Mouse (Mus musculus) lung, postnatal 0 days (tissue): ENCODE measurements around the gene Uso1. TPM values are rescaled to one million over a fixed set of nuclear protein-coding genes. Genes with fewer than 3 reads are reported as not detected.
A peak's percentile ranks its signal among the peaks of the same experiment; 100 is the strongest.

Source experiments
- ATAC-seq: fragments of 200-750 bp; cut with Nextera tagmentation; 2 replicates; pipeline ENCODE4 v1.8.0; 2017; ENCODE audit warnings: moderate library complexity
- DNase-seq: peaks from one replicate; pipeline ENCODE4 v3.0.0-alpha.2; 2016; ENCODE audit warnings: low spot score
- H3K27ac ChIP-seq: fragments of 300-500 bp; sonication (generic); 2 replicates; pipeline ENCODE4 v1.5.1; 2014; ENCODE audit warnings: antibody characterized with exemption, mild to moderate bottlenecking, low read length, mixed read lengths
- H3K27me3 ChIP-seq: fragments of 300-500 bp; sonication (generic); replicated peaks from 2 replicates; pipeline ENCODE4 v1.6.1; 2014; ENCODE audit warnings: low read length, mixed read lengths; ENCODE audit not compliant: insufficient read depth
- H3K36me3 ChIP-seq: fragments of 300-500 bp; sonication (generic); 2 replicates; pipeline ENCODE4 v1.6.1; 2014; ENCODE audit warnings: low read length, mixed read lengths; ENCODE audit not compliant: insufficient read depth
- H3K4me1 ChIP-seq: fragments of 300-500 bp; sonication (generic); 2 replicates; pipeline ENCODE4 v1.6.1; 2014; ENCODE audit warnings: antibody characterized with exemption, low read depth, low read length, mixed read lengths; ENCODE audit not compliant: insufficient read depth
- H3K4me2 ChIP-seq: fragments of 300-500 bp; sonication (generic); replicated peaks from 2 replicates; pipeline ENCODE4 v1.6.1; 2014; ENCODE audit warnings: low read depth, mild to moderate bottlenecking, low read length, moderate library complexity, mixed read lengths
- H3K4me3 ChIP-seq: fragments of 300-500 bp; sonication (generic); 2 replicates; pipeline ENCODE4 v1.5.1; 2014; ENCODE audit warnings: low read depth, low read length
- H3K9ac ChIP-seq: fragments of 300-500 bp; sonication (generic); replicated peaks from 2 replicates; pipeline ENCODE4 v1.6.1; 2014; ENCODE audit warnings: low read depth, mild to moderate bottlenecking
- H3K9me3 ChIP-seq: fragments of 300-500 bp; sonication (generic); 2 replicates; pipeline ENCODE4 v1.6.1; 2016; ENCODE audit warnings: low read length, mixed read lengths
- CTCF ChIP-seq: IDR thresholded peaks from 2 replicates; pipeline ENCODE4 v1.5.1; 2016; ENCODE audit warnings: antibody characterized with exemption, mild to moderate bottlenecking
- EP300 ChIP-seq: IDR thresholded peaks from 2 replicates; pipeline ENCODE4 v1.6.1; 2016; ENCODE audit warnings: antibody characterized with exemption, mild to moderate bottlenecking, control low read depth
- WGBS: fragments of 180-500 bp; shearing (Covaris S2); extraction: QIAGEN DNeasy Blood & Tissue Kit; methylation state at CpG from one replicate; pipeline ENCODE4 v1.1.7; 2014; 5-methylcytosine and 5-hydroxymethylcytosine counted together
- polyA plus RNA-seq: library from polyadenylated mRNA; unstranded; fragments of >200 nt; fragmentation: Nextera tagmentation; extraction: Ambion mirVana; gene quantifications from 2 replicates; pipeline ENCODE4 v1.2.1, GENCODE M21; 2015

Gene Uso1
- polyA plus RNA-seq, 1 experiment from 2014 or later = 28.8 TPM

GRCm38 (mm10) chr5:92101601-92102000, 36.1 kb upstream of the Uso1 start:
- Histone ChIP-seq H3K4me3 (no peak overlapping the region), H3K36me3 (no peaks in the 10 kb centered on the region), H3K9me3 (no peaks in the 10 kb centered on the region), H3K4me1 (no peaks in the 10 kb centered on the region), H3K27me3 (no peaks in the 10 kb centered on the region), H3K4me2 (no peak overlapping the region), H3K27ac (no peak overlapping the region), H3K9ac (no peak overlapping the region)
- ATAC-seq = no peak
- 88% methylated on average over 8 of the region's 8 CpGs for WGBS
- no peak for DNase-seq
- TF ChIP-seq CTCF = no peak
- TF ChIP-seq EP300 = no peak

- Histone ChIP-seq H3K27ac (no peak overlapping the region), H3K4me1 (no peaks in the 10 kb centered on the region), H3K36me3 (no peaks in the 10 kb centered on the region), H3K27me3 (no peaks in the 10 kb centered on the region), H3K9ac (no peak overlapping the region), H3K9me3 (no peaks in the 10 kb centered on the region), H3K4me3 (no peak overlapping the region), H3K4me2 (no peak overlapping the region)
- TF ChIP-seq EP300 = no peak
- no peak for TF ChIP-seq CTCF
- 16% methylated on average over 6 of the region's 6 CpGs for WGBS
- ATAC-seq = peak; percentile 35; the same call in 1 of the 2 replicates
- peak; percentile 43 for DNase-seq
Observed at GRCm38 (mm10) chr5:92103062-92103461, 34.7 kb upstream of the Uso1 start.

GRCm38 (mm10) chr5:92103816-92104415, 33.8 kb upstream of the Uso1 start:
- 71% methylated on average over 13 of the region's 13 CpGs for WGBS
- no peaks in the 10 kb centered on the region for H3K27me3 ChIP-seq
- TF ChIP-seq EP300 (no peak), CTCF (no peak)
- H3K9me3 ChIP-seq = no peaks in the 10 kb centered on the region
- no peaks in the 10 kb centered on the region for H3K4me1 ChIP-seq
- ATAC-seq (no peak), DNase-seq (no peak)
- H3K4me2 ChIP-seq = no peak overlapping the region
- H3K4me3 ChIP-seq = no peak overlapping the region
- H3K9ac ChIP-seq = no peak overlapping the region
- H3K27ac ChIP-seq = no peak overlapping the region
- no peaks in the 10 kb centered on the region for H3K36me3 ChIP-seq

GRCm38 (mm10) chr5:92106327-92107125, 31.2 kb upstream of the Uso1 start:
- no peaks in the 10 kb centered on the region for H3K4me1 ChIP-seq
- no peaks in the 10 kb centered on the region for H3K9me3 ChIP-seq
- H3K27me3 ChIP-seq = no peaks in the 10 kb centered on the region
- DNase-seq = peak; percentile 32
- H3K4me3 ChIP-seq = no peak overlapping the region
- no peaks in the 10 kb centered on the region for H3K36me3 ChIP-seq
- no peak for TF ChIP-seq EP300
- TF ChIP-seq CTCF = no peak
- no peak overlapping the region for H3K9ac ChIP-seq
- ATAC-seq = no peak
- no peak overlapping the region for H3K4me2 ChIP-seq
- 36% methylated on average over 10 of the region's 10 CpGs for WGBS
- no peak overlapping the region for H3K27ac ChIP-seq

- ATAC-seq (no peak), DNase-seq (no peak)
- TF ChIP-seq EP300 = no peak
- TF ChIP-seq CTCF = no peak
- H3K4me1 ChIP-seq = no peaks in the 10 kb centered on the region
- H3K9ac ChIP-seq = no peak overlapping the region
- no peak overlapping the region for H3K27ac ChIP-seq
- WGBS = 68% methylated on average over 4 of the region's 4 CpGs
- no peaks in the 10 kb centered on the region for H3K27me3 ChIP-seq
- no peaks in the 10 kb centered on the region for H3K36me3 ChIP-seq
- no peak overlapping the region for H3K4me3 ChIP-seq
- H3K4me2 ChIP-seq = no peak overlapping the region
- H3K9me3 ChIP-seq = no peaks in the 10 kb centered on the region
Observed at GRCm38 (mm10) chr5:92107282-92107681, 30.5 kb upstream of the Uso1 start.

GRCm38 (mm10) chr5:92110818-92111355, 26.9 kb upstream of the Uso1 start:
- no peak overlapping the region for H3K4me3 ChIP-seq
- no peaks in the 10 kb centered on the region for H3K9me3 ChIP-seq
- 85% methylated on average over 5 of the region's 5 CpGs for WGBS
- H3K4me1 ChIP-seq = no peaks in the 10 kb centered on the region
- no peaks in the 10 kb centered on the region for H3K36me3 ChIP-seq
- no peak overlapping the region for H3K9ac ChIP-seq
- no peak overlapping the region for H3K27ac ChIP-seq
- H3K4me2 ChIP-seq = no peak overlapping the region
- TF ChIP-seq CTCF (no peak), EP300 (no peak)
- DNase-seq = no peak
- no peaks in the 10 kb centered on the region for H3K27me3 ChIP-seq
- no peak for ATAC-seq
